Mouse (Mus musculus): ENCODE results near the gene Pkmyt1. TPM values are rescaled to one million over a fixed set of nuclear protein-coding genes. Genes with fewer than 3 reads are reported as not detected.
A peak's percentile ranks its signal among the peaks of the same experiment; 100 is the strongest.

Pkmyt1 gene
- polyA plus RNA-seq, 1 experiment from 2014 or later = 60.2 TPM

- H3K9ac ChIP-seq (ENCODE audit: low read depth, low read length) = no peak overlapping the region
- ATAC-seq (replicated peaks; ENCODE audit: low FRiP score) = no peak
- peaks cover 10% of the 10 kb centered on the region for H3K27me3 ChIP-seq (replicated peaks; ENCODE audit: control insufficient read depth, insufficient read depth, low read length)
- H3K4me2 ChIP-seq = no peak overlapping the region
- H3K4me1 ChIP-seq (replicated peaks; ENCODE audit: control insufficient read depth, insufficient read depth, low read length) = no peaks in the 10 kb centered on the region
- H3K4me3 ChIP-seq (ENCODE audit: low read depth, low read length) = no peak overlapping the region
- no peaks in the 10 kb centered on the region for H3K9me3 ChIP-seq (ENCODE audit: control insufficient read depth, low read length)
- H3K36me3 ChIP-seq (ENCODE audit: control insufficient read depth, insufficient read depth, low read length) = no peaks in the 10 kb centered on the region
- 70% methylated on average over 7 of the region's 7 CpGs for WGBS
- no peak for DNase-seq (ENCODE audit: low spot score)
- H3K27ac ChIP-seq (ENCODE audit: low read depth, low read length) = no peak overlapping the region
These were observed 20.5 kb upstream of the Pkmyt1 start for GRCm38 (mm10) chr17:23705525-23706104.

- Histone ChIP-seq H3K27me3 (replicated peaks; ENCODE audit: control insufficient read depth, insufficient read depth, low read length) (peaks cover 4% of the 10 kb centered on the region), H3K4me2 (no peak overlapping the region), H3K4me3 (ENCODE audit: low read depth, low read length) (no peak overlapping the region), H3K4me1 (replicated peaks; ENCODE audit: control insufficient read depth, insufficient read depth, low read length) (no peaks in the 10 kb centered on the region), H3K36me3 (ENCODE audit: control insufficient read depth, insufficient read depth, low read length) (no peaks in the 10 kb centered on the region), H3K9me3 (ENCODE audit: control insufficient read depth, low read length) (no peaks in the 10 kb centered on the region), H3K9ac (ENCODE audit: low read depth, low read length) (no peak overlapping the region), H3K27ac (ENCODE audit: low read depth, low read length) (no peak overlapping the region)
- 0% methylated on average over 3 of the region's 3 CpGs for WGBS
- ATAC-seq (replicated peaks; ENCODE audit: low FRiP score) (peak; percentile 60; the same call in 1 of the 2 replicates), DNase-seq (ENCODE audit: low spot score) (peak; percentile 71)
These were observed 19.9 kb upstream of the Pkmyt1 start for GRCm38 (mm10) chr17:23706212-23706611.

GRCm38 (mm10) chr17:23717003-23717402 is 9.1 kb upstream of the Pkmyt1 start:
- Histone ChIP-seq H3K4me1 (replicated peaks; ENCODE audit: control insufficient read depth, insufficient read depth, low read length) (no peaks in the 10 kb centered on the region), H3K9me3 (ENCODE audit: control insufficient read depth, low read length) (no peaks in the 10 kb centered on the region), H3K4me2 (no peak overlapping the region), H3K4me3 (ENCODE audit: low read depth, low read length) (no peak overlapping the region), H3K9ac (ENCODE audit: low read depth, low read length) (no peak overlapping the region), H3K36me3 (ENCODE audit: control insufficient read depth, insufficient read depth, low read length) (no peaks in the 10 kb centered on the region), H3K27me3 (replicated peaks; ENCODE audit: control insufficient read depth, insufficient read depth, low read length) (no peaks in the 10 kb centered on the region), H3K27ac (ENCODE audit: low read depth, low read length) (no peak overlapping the region)
- 51% methylated on average over 2 of the region's 2 CpGs for WGBS
- ATAC-seq (replicated peaks; ENCODE audit: low FRiP score) = no peak
- no peak for DNase-seq (ENCODE audit: low spot score)

- Histone ChIP-seq H3K9ac (ENCODE audit: low read depth, low read length) (no peak overlapping the region), H3K4me3 (ENCODE audit: low read depth, low read length) (no peak overlapping the region), H3K4me1 (replicated peaks; ENCODE audit: control insufficient read depth, insufficient read depth, low read length) (no peaks in the 10 kb centered on the region), H3K9me3 (ENCODE audit: control insufficient read depth, low read length) (no peaks in the 10 kb centered on the region), H3K27ac (ENCODE audit: low read depth, low read length) (no peak overlapping the region), H3K36me3 (ENCODE audit: control insufficient read depth, insufficient read depth, low read length) (no peaks in the 10 kb centered on the region), H3K4me2 (no peak overlapping the region), H3K27me3 (replicated peaks; ENCODE audit: control insufficient read depth, insufficient read depth, low read length) (no peaks in the 10 kb centered on the region)
- ATAC-seq (replicated peaks; ENCODE audit: low FRiP score) = 0 out of 2 replicates have a peak, but pooled peaks have one; percentile 11
- WGBS = 25% methylated on average over 1 of the region's 1 CpGs
- DNase-seq (ENCODE audit: low spot score) = no peak
These were observed 6.7 kb upstream of the Pkmyt1 start for GRCm38 (mm10) chr17:23719455-23719854.

GRCm38 (mm10) chr17:23721886-23722285 is 4.2 kb upstream of the Pkmyt1 start:
- Histone ChIP-seq H3K4me1 (replicated peaks; ENCODE audit: control insufficient read depth, insufficient read depth, low read length) (peaks cover 5% of the 10 kb centered on the region; the same call in 1 of the 2 replicates), H3K27ac (ENCODE audit: low read depth, low read length) (no peak overlapping the region), H3K36me3 (ENCODE audit: control insufficient read depth, insufficient read depth, low read length) (no peaks in the 10 kb centered on the region), H3K27me3 (replicated peaks; ENCODE audit: control insufficient read depth, insufficient read depth, low read length) (no peaks in the 10 kb centered on the region), H3K9ac (ENCODE audit: low read depth, low read length) (no peak overlapping the region), H3K9me3 (ENCODE audit: control insufficient read depth, low read length) (no peaks in the 10 kb centered on the region), H3K4me2 (no peak overlapping the region), H3K4me3 (ENCODE audit: low read depth, low read length) (no peak overlapping the region)
- ATAC-seq (replicated peaks; ENCODE audit: low FRiP score) = no peak
- WGBS = 85% methylated on average over 2 of the region's 2 CpGs
- DNase-seq (ENCODE audit: low spot score) = no peak

GRCm38 (mm10) chr17:23722376-23723125 is 3.6 kb upstream of the Pkmyt1 start, which contains the start of gene 1520401A03Rik:
1520401A03Rik (minus strand) TSS chr17:23722783.
- H3K27ac ChIP-seq (ENCODE audit: low read depth, low read length) = no peak within 1 kb of the TSS
- DNase-seq (ENCODE audit: low spot score) = no peak
- H3K4me2 ChIP-seq = no peak within 1 kb of the TSS
- ATAC-seq (replicated peaks; ENCODE audit: low FRiP score) = no peak
- H3K9me3 ChIP-seq (ENCODE audit: control insufficient read depth, low read length) = no peaks in the 10 kb centered on the region
- H3K4me1 ChIP-seq (replicated peaks; ENCODE audit: control insufficient read depth, insufficient read depth, low read length) = peaks cover 11% of the 10 kb centered on the region; the same call in 1 of the 2 replicates
- 76% methylated on average over 7 of the region's 7 CpGs for WGBS
- no peaks in the 10 kb centered on the region for H3K36me3 ChIP-seq (ENCODE audit: control insufficient read depth, insufficient read depth, low read length)
- H3K4me3 ChIP-seq (ENCODE audit: low read depth, low read length) = no peak within 1 kb of the TSS
- no peaks in the 10 kb centered on the region for H3K27me3 ChIP-seq (replicated peaks; ENCODE audit: control insufficient read depth, insufficient read depth, low read length)
- no peak within 1 kb of the TSS for H3K9ac ChIP-seq (ENCODE audit: low read depth, low read length)

GRCm38 (mm10) chr17:23725477-23725876 is 659 bp upstream of the Pkmyt1 start:
- WGBS = 64% methylated on average over 4 of the region's 4 CpGs
- Histone ChIP-seq H3K4me3 (ENCODE audit: low read depth, low read length) (peak overlapping the region; percentile 86), H3K36me3 (ENCODE audit: control insufficient read depth, insufficient read depth, low read length) (no peaks in the 10 kb centered on the region), H3K4me1 (replicated peaks; ENCODE audit: control insufficient read depth, insufficient read depth, low read length) (peaks cover 12% of the 10 kb centered on the region; the same call in 1 of the 2 replicates), H3K27me3 (replicated peaks; ENCODE audit: control insufficient read depth, insufficient read depth, low read length) (no peaks in the 10 kb centered on the region), H3K4me2 (peak overlapping the region; percentile 75), H3K9ac (ENCODE audit: low read depth, low read length) (peak overlapping the region; percentile 96), H3K9me3 (ENCODE audit: control insufficient read depth, low read length) (no peaks in the 10 kb centered on the region), H3K27ac (ENCODE audit: low read depth, low read length) (peak overlapping the region; percentile 93)
- ATAC-seq (replicated peaks; ENCODE audit: low FRiP score) = no peak
- no peak for DNase-seq (ENCODE audit: low spot score)

- Histone ChIP-seq H3K4me2 (peak overlapping the region; percentile 75), H3K36me3 (ENCODE audit: control insufficient read depth, insufficient read depth, low read length) (no peaks in the 10 kb centered on the region)
These were observed 614 bp downstream of the Pkmyt1 start for GRCm38 (mm10) chr17:23726758-23727142.

More at GRCm38 (mm10) chr17:23726758-23727142, 614 bp downstream of the Pkmyt1 start:
- Histone ChIP-seq H3K4me3 (ENCODE audit: low read depth, low read length) (peak overlapping the region; percentile 86), H3K9me3 (ENCODE audit: control insufficient read depth, low read length) (no peaks in the 10 kb centered on the region), H3K4me1 (replicated peaks; ENCODE audit: control insufficient read depth, insufficient read depth, low read length) (peaks cover 12% of the 10 kb centered on the region; the same call in 1 of the 2 replicates), H3K9ac (ENCODE audit: low read depth, low read length) (peak overlapping the region; percentile 96), H3K27ac (ENCODE audit: low read depth, low read length) (peak overlapping the region; percentile 93), H3K27me3 (replicated peaks; ENCODE audit: control insufficient read depth, insufficient read depth, low read length) (no peaks in the 10 kb centered on the region)
- WGBS = under 1% methylated on average over 20 of the region's 20 CpGs
- DNase-seq (ENCODE audit: low spot score) (peak; percentile 87), ATAC-seq (replicated peaks; ENCODE audit: low FRiP score) (peak; percentile 85)
